Mouse (Mus musculus): ENCODE data around the gene Gja8. TPM values are rescaled to one million over a fixed set of nuclear protein-coding genes. Genes with fewer than 3 reads are reported as not detected.

Gja8 gene
- polyA plus RNA-seq, 2 experiments = not detected

DNA sequence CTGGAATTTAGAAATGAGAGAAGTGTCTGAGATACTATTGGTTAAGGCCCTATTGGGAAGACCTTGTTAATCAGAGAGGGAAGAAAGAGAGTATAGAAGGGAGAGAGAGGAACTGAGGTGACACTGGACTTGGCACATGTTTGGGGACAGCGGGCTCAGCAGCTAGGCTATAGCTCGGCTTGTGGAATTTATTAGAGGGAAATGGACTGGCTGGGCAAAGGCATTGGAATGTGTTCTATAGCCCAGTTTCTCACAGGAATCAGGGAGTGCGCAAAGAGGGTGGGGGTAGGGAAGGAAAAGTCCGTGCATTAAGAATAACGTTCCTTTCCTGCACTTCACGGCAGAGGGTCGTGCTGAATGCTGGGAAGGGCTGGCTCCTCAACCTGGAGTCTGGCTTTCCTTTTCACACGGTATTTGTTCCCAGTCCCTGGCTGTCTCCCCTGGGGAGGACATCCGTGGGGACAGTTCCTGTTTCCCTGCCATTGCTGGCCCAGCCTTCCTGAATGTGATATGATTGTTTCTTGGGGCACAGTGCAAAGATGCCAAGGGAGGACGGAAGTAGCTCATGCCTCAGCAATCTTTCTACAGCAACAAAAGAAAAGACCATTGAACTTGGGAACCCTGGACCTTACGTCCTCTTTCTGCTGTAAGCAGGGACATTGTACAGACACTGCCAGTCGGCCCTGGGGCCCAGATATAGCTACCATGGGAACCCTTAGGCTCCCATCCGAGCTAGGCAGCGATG is 27.8 kb upstream of the Gja8 start:
- DNase-seq (ENCODE audit: low spot score) (no peak), ATAC-seq (ENCODE audit: low FRiP score, low read depth) (no peak)
- Histone ChIP-seq H3K4me1 (ENCODE audit: control insufficient read depth, insufficient read depth, low read length) (peaks cover 4% of the 10 kb centered on the region; the same call in 1 of the 2 replicates), H3K27me3 (ENCODE audit: control insufficient read depth, insufficient read depth, low read length) (no peaks in the 10 kb centered on the region), H3K36me3 (ENCODE audit: control insufficient read depth, insufficient read depth, low read length) (no peaks in the 10 kb centered on the region), H3K9me3 (ENCODE audit: control insufficient read depth, low read length) (no peaks in the 10 kb centered on the region), H3K4me3 (replicated peaks; ENCODE audit: low read length) (no peak overlapping the region), H3K27ac (replicated peaks; ENCODE audit: low read depth, low read length) (no peak overlapping the region), H3K4me2 (replicated peaks; ENCODE audit: low read depth, low read length, severe bottlenecking) (no peak overlapping the region; the same call in 1 of the 2 replicates), H3K9ac (ENCODE audit: low read depth, low read length, severe bottlenecking) (no peak overlapping the region)
- no peak for TF ChIP-seq POLR2A (IDR thresholded peaks at IDR 0.05; ENCODE audit: borderline replicate concordance, extremely low read depth, insufficient read depth, insufficient read length)
- 41% methylated on average over 14 of the region's 14 CpGs for WGBS

DNA sequence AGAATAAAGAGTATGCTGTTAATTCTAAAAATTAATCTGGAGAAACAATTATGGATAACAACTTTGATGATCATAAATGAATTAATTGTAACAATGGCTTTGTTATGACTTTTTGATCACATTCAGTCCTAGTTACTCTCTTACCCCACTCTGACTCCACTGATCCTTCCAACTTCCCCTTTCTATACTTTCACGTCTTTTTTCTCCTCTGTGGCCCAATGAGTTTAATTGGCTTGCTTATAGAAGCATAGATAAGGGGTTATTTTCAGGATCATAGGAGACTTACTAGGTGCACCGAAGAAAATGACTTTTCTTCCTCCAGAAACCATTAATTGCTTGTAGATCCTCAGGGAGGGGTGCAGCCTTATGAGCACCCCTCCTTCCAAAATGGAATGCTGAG is 16.9 kb upstream of the Gja8 start:
- DNase-seq (ENCODE audit: low spot score) (no peak), ATAC-seq (ENCODE audit: low FRiP score, low read depth) (no peak)
- WGBS = 86% methylated on average over 2 of the region's 2 CpGs
- no peaks in the 10 kb centered on the region for H3K9me3 ChIP-seq (ENCODE audit: control insufficient read depth, low read length)
- peaks cover 1% of the 10 kb centered on the region for H3K4me1 ChIP-seq (ENCODE audit: control insufficient read depth, insufficient read depth, low read length)
- H3K4me3 ChIP-seq (replicated peaks; ENCODE audit: low read length) = no peak overlapping the region
- H3K27me3 ChIP-seq (ENCODE audit: control insufficient read depth, insufficient read depth, low read length) = no peaks in the 10 kb centered on the region
- no peak overlapping the region for H3K27ac ChIP-seq (replicated peaks; ENCODE audit: low read depth, low read length)
- no peak overlapping the region for H3K9ac ChIP-seq (ENCODE audit: low read depth, low read length, severe bottlenecking)
- no peaks in the 10 kb centered on the region for H3K36me3 ChIP-seq (ENCODE audit: control insufficient read depth, insufficient read depth, low read length)
- TF ChIP-seq POLR2A (IDR thresholded peaks at IDR 0.05; ENCODE audit: borderline replicate concordance, extremely low read depth, insufficient read depth, insufficient read length) = no peak
- H3K4me2 ChIP-seq (replicated peaks; ENCODE audit: low read depth, low read length, severe bottlenecking) = no peak overlapping the region

GRCm38 (mm10) chr3:96938738-96939137 is 12.9 kb upstream of the Gja8 start:
- ATAC-seq (ENCODE audit: low FRiP score, low read depth) = peak; percentile 71
- DNase-seq (ENCODE audit: low spot score) = peak; percentile 91
- Histone ChIP-seq H3K4me2 (replicated peaks; ENCODE audit: low read depth, low read length, severe bottlenecking) (peak overlapping the region; percentile 31), H3K4me1 (ENCODE audit: control insufficient read depth, insufficient read depth, low read length) (peaks cover 6% of the 10 kb centered on the region), H3K9me3 (ENCODE audit: control insufficient read depth, low read length) (no peaks in the 10 kb centered on the region), H3K27me3 (ENCODE audit: control insufficient read depth, insufficient read depth, low read length) (no peaks in the 10 kb centered on the region), H3K4me3 (replicated peaks; ENCODE audit: low read length) (no peak overlapping the region), H3K9ac (ENCODE audit: low read depth, low read length, severe bottlenecking) (no peak overlapping the region), H3K36me3 (ENCODE audit: control insufficient read depth, insufficient read depth, low read length) (no peaks in the 10 kb centered on the region), H3K27ac (replicated peaks; ENCODE audit: low read depth, low read length) (no peak overlapping the region)
- no peak for TF ChIP-seq POLR2A (IDR thresholded peaks at IDR 0.05; ENCODE audit: borderline replicate concordance, extremely low read depth, insufficient read depth, insufficient read length)
- 14% methylated on average over 10 of the region's 11 CpGs for WGBS

DNA sequence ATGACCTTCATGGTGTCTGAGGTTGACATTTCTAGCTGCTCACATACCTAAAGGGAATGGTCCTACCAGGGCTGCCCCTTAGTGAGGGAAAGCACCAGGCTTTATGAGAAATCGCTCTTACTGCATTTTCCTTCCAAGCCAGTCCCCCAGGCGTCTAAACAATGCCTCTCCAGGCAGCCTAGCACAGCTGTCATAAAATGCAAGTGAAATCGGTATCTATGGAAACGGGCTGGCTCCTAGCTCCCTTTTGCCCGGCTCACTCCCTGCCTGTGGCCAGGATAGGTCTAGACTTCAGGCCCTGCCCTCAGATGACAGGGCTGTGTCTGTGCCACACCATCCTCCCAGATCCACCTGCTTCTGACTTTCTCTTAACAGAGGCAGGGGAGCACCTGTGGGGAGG is 11.8 kb upstream of the Gja8 start:
- no peak overlapping the region for H3K9ac ChIP-seq (ENCODE audit: low read depth, low read length, severe bottlenecking)
- peaks cover 6% of the 10 kb centered on the region for H3K4me1 ChIP-seq (ENCODE audit: control insufficient read depth, insufficient read depth, low read length)
- 7% methylated on average over 5 of the region's 5 CpGs for WGBS
- no peak for TF ChIP-seq POLR2A (IDR thresholded peaks at IDR 0.05; ENCODE audit: borderline replicate concordance, extremely low read depth, insufficient read depth, insufficient read length)
- no peak overlapping the region for H3K27ac ChIP-seq (replicated peaks; ENCODE audit: low read depth, low read length)
- ATAC-seq (ENCODE audit: low FRiP score, low read depth) (peak; percentile 56), DNase-seq (ENCODE audit: low spot score) (peak; percentile 69)
- no peak overlapping the region for H3K4me3 ChIP-seq (replicated peaks; ENCODE audit: low read length)
- no peaks in the 10 kb centered on the region for H3K27me3 ChIP-seq (ENCODE audit: control insufficient read depth, insufficient read depth, low read length)
- H3K4me2 ChIP-seq (replicated peaks; ENCODE audit: low read depth, low read length, severe bottlenecking) = no peak overlapping the region
- no peaks in the 10 kb centered on the region for H3K9me3 ChIP-seq (ENCODE audit: control insufficient read depth, low read length)
- H3K36me3 ChIP-seq (ENCODE audit: control insufficient read depth, insufficient read depth, low read length) = no peaks in the 10 kb centered on the region

- H3K9ac ChIP-seq (ENCODE audit: low read depth, low read length, severe bottlenecking) = no peak overlapping the region
- no peak overlapping the region for H3K27ac ChIP-seq (replicated peaks; ENCODE audit: low read depth, low read length)
- H3K36me3 ChIP-seq (ENCODE audit: control insufficient read depth, insufficient read depth, low read length) = no peaks in the 10 kb centered on the region
- H3K4me1 ChIP-seq (ENCODE audit: control insufficient read depth, insufficient read depth, low read length) = peaks cover 6% of the 10 kb centered on the region
- H3K9me3 ChIP-seq (ENCODE audit: control insufficient read depth, low read length) = no peaks in the 10 kb centered on the region
- no peak for TF ChIP-seq POLR2A (IDR thresholded peaks at IDR 0.05; ENCODE audit: borderline replicate concordance, extremely low read depth, insufficient read depth, insufficient read length)
- no peak; the same call in 1 of the 2 replicates for ATAC-seq (ENCODE audit: low FRiP score, low read depth)
- WGBS = 5% methylated on average over 6 of the region's 6 CpGs
- no peak overlapping the region for H3K4me3 ChIP-seq (replicated peaks; ENCODE audit: low read length)
- H3K27me3 ChIP-seq (ENCODE audit: control insufficient read depth, insufficient read depth, low read length) = no peaks in the 10 kb centered on the region
- H3K4me2 ChIP-seq (replicated peaks; ENCODE audit: low read depth, low read length, severe bottlenecking) = no peak overlapping the region
- peak; percentile 83 for DNase-seq (ENCODE audit: low spot score)
These were observed 10.4 kb upstream of the Gja8 start for GRCm38 (mm10) chr3:96936241-96936640.
